Mouse (Mus musculus) brain, embryonic 14.5 days (tissue): ENCODE data around the gene Acadsb.

ENCODE experiments used
- CTCF ChIP-seq: fragments of 200-500 bp; IDR thresholded peaks from 2 replicates; pipeline ENCODE4 v1.5.1; 2012; ENCODE audit warnings: inconsistent platforms, mild to moderate bottlenecking, moderate library complexity, borderline replicate concordance; ENCODE audit not compliant: insufficient read depth, insufficient read length; ENCODE audit errors: extremely low read depth
- POLR2A ChIP-seq: fragments of 200-500 bp; IDR thresholded peaks from 2 replicates; pipeline ENCODE4 v1.6.1; 2012; ENCODE audit warnings: mild to moderate bottlenecking, inconsistent platforms, borderline replicate concordance; ENCODE audit not compliant: poor library complexity, insufficient read depth, insufficient read length, severe bottlenecking; ENCODE audit errors: extremely low read depth

DNA sequence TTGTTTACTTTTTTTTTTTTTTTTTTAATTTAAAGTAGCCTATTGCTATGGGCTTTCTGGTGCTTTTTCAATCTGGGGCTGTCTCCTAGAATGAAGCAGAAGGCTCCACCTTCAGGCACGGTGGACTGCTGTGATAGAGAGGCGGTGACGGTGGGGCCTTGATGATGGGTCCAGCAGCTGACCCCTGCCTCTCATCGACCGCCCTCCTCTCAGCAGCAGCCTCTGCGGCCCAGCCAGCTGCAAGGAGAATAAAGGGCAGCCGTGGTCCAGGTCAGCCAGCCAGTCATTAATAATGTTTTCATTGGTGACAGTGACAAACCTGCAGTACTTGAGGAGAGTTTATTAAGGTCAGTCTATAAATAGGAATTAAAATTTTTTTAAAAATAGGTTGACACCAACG, 66.7 kb downstream of the Acadsb start:
- no peak for TF ChIP-seq CTCF
- no peak for TF ChIP-seq POLR2A
